Mouse (Mus musculus) urinary bladder, adult 18-20 months (tissue): ENCODE results near the gene Wnt2b.

Experiments
- DNase-seq, 2 experiments: peaks; one replicate each; pipeline ENCODE4 v3.0.0; 2022; ENCODE audit warnings: low spot score in 2 of 2, mixed read lengths in 2 of 2

The Wnt2b gene

GRCm38 (mm10) chr3:104961066-104962059 is at the start of gene Wnt2b:
Gene Wnt2b, minus strand, starts transcription at chr3:104961921.
- DNase-seq, result peak in 1 of 2 experiments; percentile 49

DNA sequence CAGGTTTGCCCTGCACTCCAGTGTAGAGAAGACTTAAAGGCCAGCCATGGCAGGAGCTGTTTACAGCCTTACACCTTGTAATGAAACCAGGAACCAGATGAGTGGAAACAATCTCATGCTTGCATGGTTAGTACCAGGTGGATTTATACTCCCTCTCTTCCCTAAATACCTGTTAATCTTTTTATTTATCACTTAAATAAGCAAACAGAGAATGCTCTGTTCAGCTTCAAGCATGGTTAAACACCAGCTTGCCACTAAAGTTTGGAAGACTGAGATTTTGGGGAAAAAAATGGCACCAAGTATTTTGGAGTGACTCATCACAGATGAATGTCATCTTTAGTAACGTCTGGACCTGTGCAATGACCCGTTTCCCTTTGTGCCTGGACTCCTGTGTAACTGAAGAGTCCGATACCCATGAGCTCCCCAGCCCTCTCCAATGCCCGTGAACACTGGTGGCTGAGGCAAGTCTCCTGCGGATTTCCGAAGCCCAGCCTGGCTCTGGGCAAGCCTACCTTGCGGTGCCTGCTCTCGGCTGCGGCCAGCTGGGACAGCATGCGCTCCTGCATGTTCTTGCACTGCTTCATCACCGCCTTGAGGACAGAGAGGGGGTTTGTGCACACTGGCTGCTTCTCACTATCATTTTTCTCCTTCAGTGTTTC is 49.1 kb upstream of the Wnt2b start:
- no peak for DNase-seq

DNA sequence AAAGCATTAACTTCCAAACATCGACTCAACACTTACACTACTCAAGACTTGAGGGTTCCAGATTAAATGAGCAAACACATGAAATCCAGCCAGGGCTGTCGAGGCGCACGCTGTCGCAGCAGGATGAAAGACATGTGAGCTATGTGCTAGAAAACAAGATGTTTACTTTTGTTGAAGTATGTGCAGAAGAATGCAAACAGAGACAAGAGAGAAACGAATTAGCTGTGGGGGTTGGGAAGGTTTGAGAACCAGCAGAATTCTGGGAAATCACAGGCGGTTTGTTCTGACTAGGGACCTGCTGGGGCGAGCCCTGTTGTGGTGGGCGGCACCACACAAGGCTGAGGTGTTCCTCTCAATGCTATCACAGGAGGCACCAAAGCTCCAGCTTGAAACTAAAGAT is 46.3 kb upstream of the Wnt2b start:
- no peak for DNase-seq

DNA sequence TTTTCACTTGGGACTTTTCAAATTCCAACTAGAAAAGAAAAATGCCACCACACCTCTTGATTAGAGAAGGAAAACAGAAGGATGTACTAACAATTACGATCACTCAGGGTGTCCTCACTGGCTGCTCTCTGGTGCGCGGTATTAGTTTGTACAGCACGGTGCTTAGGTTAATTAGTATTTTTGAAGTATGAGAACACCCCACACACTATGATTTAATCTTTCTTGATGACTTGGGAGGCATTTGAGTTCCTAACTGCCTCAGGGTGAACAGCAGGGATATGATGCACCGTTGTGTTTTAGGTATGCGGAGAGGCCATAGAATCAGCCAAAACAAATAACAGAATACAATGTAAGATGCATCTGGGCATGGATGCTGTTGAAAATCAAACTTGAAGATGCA is 44.4 kb upstream of the Wnt2b start:
- no peak for DNase-seq

GRCm38 (mm10) chr3:105005561-105006065 is 43.9 kb upstream of the Wnt2b start:
- no peak for DNase-seq

DNA sequence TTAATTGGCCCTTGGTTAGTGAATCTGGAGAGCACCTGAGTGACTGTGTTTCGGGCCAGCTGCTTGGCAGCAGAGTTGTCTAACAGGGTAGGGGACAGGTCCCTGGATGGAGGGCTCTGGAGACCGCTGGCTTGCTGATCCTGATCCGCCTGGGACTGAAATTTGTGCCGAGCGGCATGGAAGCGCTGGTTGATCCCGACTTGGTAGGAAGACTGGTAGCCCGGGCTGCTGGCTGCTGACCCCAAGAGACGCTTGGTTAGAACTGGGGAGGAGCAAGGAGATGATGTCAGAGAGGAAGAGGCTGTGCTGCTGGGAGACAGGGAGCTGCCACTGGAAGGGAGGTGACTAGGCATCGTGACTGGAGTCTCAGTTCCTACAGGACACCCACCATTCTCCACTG is 43.3 kb upstream of the Wnt2b start:
- no peak for DNase-seq

DNA sequence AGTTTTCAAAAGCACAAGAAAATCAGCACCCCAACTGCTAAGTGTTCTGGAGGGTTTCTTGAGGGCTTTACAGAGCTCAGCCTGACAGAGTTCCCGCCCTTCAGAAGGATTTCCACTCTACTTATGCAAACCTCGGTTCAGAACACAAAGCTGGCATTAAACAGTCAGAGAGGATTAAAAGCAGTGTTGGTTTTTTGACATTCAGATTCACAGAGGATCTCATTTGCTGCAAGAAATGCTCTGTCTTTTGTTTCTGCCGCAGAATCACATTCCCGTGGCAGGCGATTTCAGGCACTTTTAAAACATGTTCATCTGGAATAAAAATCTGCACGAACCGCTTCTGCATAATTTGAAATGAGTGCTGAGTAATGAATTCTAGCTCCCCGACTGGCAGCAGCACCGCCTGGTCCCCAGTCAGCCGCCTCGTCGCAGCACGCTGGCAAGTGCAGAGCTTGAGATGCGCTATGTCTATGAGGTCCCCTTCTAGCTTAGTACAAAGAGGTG is 42.3 kb upstream of the Wnt2b start:
- no peak for DNase-seq

- DNase-seq, result no peak
Measured at GRCm38 (mm10) chr3:105001374-105001773, 39.7 kb upstream of the Wnt2b start.

- no peak for DNase-seq
Measured at GRCm38 (mm10) chr3:105000561-105000960, 38.8 kb upstream of the Wnt2b start.

DNA sequence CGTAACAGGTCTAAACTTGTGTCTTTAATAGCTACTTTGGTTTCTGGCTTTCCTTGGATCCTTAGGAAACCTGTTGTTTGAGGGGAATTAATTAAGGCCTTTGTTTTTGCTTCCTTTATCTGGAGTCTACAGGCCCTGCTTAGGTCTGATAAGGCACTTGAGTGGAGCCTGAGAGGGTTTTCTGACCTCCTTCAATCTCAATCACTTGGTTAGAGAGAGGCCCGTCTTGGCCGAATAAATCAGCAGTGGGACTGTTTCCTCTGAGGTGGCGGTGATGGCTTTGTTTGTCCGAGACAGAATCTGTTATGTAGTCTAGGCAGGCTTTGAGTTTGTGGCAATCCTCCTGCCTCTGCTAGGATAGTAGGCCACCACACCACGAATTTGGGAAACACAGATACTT is 35.8 kb upstream of the Wnt2b start:
- DNase-seq, result no peak

GRCm38 (mm10) chr3:104995707-104996106 is 34.0 kb upstream of the Wnt2b start:
- no peak for DNase-seq

GRCm38 (mm10) chr3:104994415-104994841 is 32.7 kb upstream of the Wnt2b start:
- DNase-seq, result no peak

DNA sequence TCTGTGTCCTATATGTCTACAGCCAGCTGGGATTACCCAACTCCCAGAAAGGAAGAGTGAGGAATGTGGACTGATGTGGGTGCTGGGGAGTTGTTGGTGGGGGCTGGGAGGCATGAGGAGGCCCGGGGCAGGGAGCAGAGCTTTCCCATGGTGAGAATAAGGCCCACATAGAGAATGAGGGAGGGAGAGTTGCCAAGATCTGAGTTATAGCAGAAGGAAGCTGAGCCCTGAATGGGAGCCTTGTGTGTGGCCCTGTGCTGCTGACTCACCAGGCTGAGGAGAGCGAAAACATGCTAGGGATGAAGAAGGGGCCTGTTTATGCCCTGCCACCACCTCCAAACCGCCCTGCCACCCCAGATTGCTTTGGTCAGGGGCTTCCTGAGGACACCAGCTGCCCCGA is 32.1 kb upstream of the Wnt2b start:
- peak in 1 of 2 experiments; percentile 25 for DNase-seq

DNA sequence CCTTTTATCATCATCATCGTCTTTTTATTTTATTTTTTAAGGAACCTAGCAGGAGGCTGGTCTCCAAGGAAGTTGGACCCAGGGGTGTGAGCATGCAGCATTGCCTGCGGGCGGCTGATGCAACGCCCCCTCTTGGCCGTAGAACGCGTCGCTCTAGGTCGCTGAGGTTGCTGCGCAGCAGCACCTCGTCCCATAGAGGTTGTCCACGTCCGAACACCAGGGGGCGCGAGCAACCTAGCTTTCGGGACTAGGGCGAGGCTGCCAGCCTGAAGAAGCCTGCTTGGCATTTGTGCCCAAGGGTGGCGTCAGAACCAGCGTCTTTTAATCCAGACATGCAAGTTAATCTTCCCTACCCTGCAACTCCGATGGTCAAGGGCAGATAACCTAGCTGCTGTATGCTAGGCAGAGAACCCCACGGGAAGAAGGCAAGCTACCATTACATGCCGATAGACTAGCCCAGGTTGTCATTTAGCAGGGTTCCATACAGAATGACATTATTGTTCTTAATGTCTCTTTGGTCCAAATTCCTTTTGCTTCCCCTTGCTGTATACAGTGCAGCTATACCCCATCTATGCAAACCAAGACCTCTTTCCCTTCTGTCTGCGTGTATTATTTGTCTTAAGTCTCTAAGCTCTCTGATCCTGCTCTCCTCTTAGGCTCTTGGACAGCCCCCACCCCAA is 31.1 kb upstream of the Wnt2b start:
- peak; percentile 83 for DNase-seq

DNA sequence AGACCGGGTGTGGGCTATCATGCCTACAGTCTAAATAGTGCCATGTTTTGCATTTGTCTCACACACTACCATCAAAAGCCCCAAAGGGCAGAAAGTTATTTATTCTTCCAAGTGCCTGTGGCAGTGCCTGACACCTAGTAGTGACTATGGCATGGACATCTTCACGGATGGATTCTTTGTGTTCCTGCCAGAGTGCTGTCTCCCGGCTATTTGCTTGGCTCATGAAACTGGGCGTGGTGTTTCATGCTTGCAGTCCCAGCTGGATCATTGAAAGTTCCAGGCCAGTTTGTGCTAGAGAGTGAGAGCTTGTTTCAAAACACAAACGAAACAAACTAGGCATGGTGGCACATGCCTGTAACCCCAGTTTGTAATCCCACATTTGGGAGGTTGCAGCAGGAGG is 30.0 kb upstream of the Wnt2b start:
- DNase-seq, result no peak

DNA sequence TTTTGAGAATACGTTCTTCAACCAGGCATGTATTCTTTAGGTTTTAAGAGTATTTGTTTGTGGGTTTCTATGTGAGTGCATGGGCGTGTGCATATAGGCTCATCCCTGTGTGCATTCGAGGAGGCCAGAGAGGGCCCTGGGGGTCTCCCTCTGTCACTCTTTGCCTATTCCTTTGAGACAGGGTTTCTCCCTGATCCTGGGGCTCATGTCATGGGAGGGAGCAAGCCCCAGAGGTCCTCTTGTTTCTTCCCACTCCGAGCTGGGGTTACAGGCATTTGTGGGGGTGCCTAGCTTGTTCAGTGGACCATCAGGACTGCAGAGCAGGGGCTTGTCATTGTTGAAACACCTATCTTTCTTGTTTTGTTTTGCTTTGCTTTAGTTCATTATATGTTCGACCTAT is 26.2 kb upstream of the Wnt2b start:
- no peak for DNase-seq

DNA sequence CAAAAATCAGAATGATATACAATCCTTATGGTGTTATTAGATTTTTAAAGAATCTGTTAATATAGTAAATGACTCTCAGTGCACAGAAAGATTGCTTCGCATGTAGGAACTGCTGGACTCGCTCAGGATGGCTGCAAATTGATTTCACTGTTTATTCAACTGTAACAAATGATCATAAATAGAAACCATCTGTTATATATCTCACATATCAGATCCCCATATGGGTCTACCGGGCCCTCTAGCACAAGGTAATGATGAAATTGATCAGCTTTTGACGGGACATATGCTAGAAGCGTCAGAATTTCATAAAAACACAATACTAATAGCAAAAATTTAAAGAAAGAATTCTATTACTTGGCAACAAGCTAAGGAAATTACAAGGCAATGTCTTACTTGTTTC is 18.0 kb upstream of the Wnt2b start:
- no peak for DNase-seq

DNA sequence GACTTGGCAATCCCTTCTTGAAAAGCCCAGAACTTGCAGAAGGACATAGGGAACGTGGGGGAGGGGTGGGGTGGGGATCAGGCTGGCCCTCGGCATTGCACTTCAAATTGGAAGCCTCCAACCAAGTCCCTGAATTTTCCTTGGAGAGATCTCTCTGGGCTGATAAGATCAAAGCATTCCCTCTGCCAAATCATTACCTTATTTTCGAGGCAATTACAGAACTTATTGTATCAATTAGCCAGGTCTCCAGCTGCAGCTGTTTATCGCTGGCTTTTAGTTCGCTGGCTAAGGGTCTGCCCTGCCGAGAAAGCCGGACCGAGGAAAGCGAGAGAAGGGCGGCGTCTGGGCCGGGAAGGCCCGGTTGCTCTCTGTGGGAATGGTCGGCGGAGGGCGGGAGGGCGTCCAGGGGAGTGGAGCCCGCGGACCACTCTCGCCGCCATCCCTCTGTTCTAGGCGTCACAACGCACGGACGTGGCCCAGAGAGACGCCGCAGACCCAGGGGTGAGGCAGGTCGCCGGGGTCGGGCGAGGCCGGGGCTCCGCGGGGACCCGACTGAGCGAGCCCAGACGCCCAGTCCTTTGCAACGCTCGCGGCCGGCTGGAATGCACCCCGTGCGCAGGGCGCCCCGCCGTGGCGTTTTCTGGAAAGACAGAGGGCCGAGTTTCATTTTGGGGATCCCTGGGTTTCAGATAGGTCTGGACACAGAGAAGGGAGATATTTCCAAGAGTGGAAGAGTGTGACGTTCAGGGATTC is 6.0 kb upstream of the Wnt2b start:
- peak; percentile 85 to 96 for DNase-seq

GRCm38 (mm10) chr3:104965991-104966554 is 4.4 kb upstream of the Wnt2b start:
- no peak for DNase-seq

- DNase-seq, result no peak
Measured at GRCm38 (mm10) chr3:104965070-104965855, 3.5 kb upstream of the Wnt2b start.
